Mouse (Mus musculus) olfactory bulb, adult 2 months (tissue): ENCODE data around the gene Morn3.

ENCODE experiments used
- CTCF ChIP-seq: fragments of 200-500 bp; IDR thresholded peaks from 2 replicates; pipeline ENCODE4 v1.5.1; 2012; ENCODE audit warnings: low read depth, mild to moderate bottlenecking, low read length, moderate library complexity; ENCODE audit not compliant: insufficient read depth
- POLR2A ChIP-seq: fragments of 200-500 bp; IDR thresholded peaks from 2 replicates; pipeline ENCODE4 v1.6.1; 2012; ENCODE audit warnings: mild to moderate bottlenecking, low read depth, low read length, moderate library complexity; ENCODE audit not compliant: insufficient read depth

GRCm38 (mm10) chr5:123021438-123021837 lies 25.4 kb downstream of the Morn3 start:
- TF ChIP-seq CTCF (no peak), POLR2A (no peak)
